Comparison of ENCODE assay signal across 9 mouse cellular contexts in the genomic region with DNA sequence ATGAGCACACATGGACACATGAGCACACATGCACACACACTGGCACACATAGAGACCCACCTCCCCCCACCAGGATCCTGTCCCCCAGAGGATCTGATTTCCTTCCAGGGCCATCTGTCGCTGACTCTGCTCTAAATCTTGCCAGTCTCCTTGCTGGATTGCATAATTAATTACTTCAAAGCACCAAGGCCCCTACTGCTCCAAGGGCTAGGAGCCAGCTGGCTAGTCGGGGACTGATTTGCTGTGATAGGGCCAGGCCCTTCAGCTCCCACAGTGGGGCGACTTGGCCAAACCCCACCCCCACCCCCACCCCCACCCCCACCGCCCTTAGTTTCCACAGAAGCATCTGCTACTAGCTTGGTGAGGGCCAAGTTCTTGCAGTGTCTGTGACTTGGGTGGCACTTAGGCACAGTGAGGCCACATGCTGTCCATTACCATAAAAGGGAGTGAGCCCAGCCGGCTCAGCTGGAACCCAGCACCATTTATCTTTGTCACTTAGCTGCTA. TPM values are rescaled to one million over a fixed set of nuclear protein-coding genes. Genes with fewer than 3 reads are reported as not detected.
DNase-seq lines count a peak whose midpoint lies in the region; ATAC-seq lines count a peak whose summit lies in the region.
"Had no signal": no experiment of that assay in that cellular context is flagged by ENCODE, and none has a peak within 500 bp of the region (broad histone marks: within the 10 kb centered on the region; RNA-seq: fewer than 3 reads in every experiment).

No protein-coding gene starts in this region.

- H3K4me3 ChIP-seq in hindbrain, embryonic 14.5 days (replicated peaks; ENCODE audit: low read length), result no peak overlapping the region
- no peak overlapping the region for H3K4me3 ChIP-seq in midbrain, embryonic 13.5 days (replicated peaks)

- no peak overlapping the region for H3K9ac ChIP-seq in hindbrain, embryonic 14.5 days
- H3K9ac ChIP-seq in midbrain, embryonic 13.5 days (replicated peaks), result no peak overlapping the region

- H3K4me2 ChIP-seq in hindbrain, embryonic 14.5 days (replicated peaks), result no peak overlapping the region
- H3K4me2 ChIP-seq in midbrain, embryonic 13.5 days (replicated peaks), result no peak overlapping the region

- DNase-seq in ovary, adult 18-20 months (ENCODE audit: low spot score), result peak; percentile 50
- DNase-seq in ovary, postnatal 10 days (ENCODE audit: low spot score), result no peak
- DNase-seq in frontal cortex, adult 2 months (ENCODE audit: extremely low spot score in 1 of 2, low spot score in 1 of 2), result peak; percentile 71 to 77
- DNase-seq in hindbrain, embryonic 14.5 days (ENCODE audit: low spot score), result peak; percentile 74
- peak; percentile 54 to 68 for DNase-seq in left cerebral cortex, adult 9 months (ENCODE audit: low spot score in 2 of 2)
- peak; percentile 5 for DNase-seq in yolk sac, embryonic 10.5 days (ENCODE audit: low spot score)
- DNase-seq in urinary bladder, postnatal 4 days (ENCODE audit: low spot score in 2 of 2), result no peak

- peaks cover 16% of the 10 kb centered on the region; the same call in 1 of the 2 replicates for H3K4me1 ChIP-seq in hindbrain, embryonic 14.5 days (replicated peaks; ENCODE audit: control insufficient read depth, insufficient read depth, low read length)
- peaks cover 26% of the 10 kb centered on the region for H3K4me1 ChIP-seq in midbrain, embryonic 13.5 days (replicated peaks)

- no peaks in the 10 kb centered on the region for H3K27me3 ChIP-seq in hindbrain, embryonic 14.5 days (ENCODE audit: control insufficient read depth, insufficient read depth, low read length)
- no peaks in the 10 kb centered on the region for H3K27me3 ChIP-seq in midbrain, embryonic 13.5 days

- H3K9me3 ChIP-seq in hindbrain, embryonic 14.5 days (ENCODE audit: control insufficient read depth, low read length), result no peaks in the 10 kb centered on the region
- no peaks in the 10 kb centered on the region for H3K9me3 ChIP-seq in midbrain, embryonic 13.5 days

- H3K36me3 ChIP-seq in hindbrain, embryonic 14.5 days (replicated peaks; ENCODE audit: control insufficient read depth, insufficient read depth), result no peaks in the 10 kb centered on the region
- H3K36me3 ChIP-seq in midbrain, embryonic 13.5 days, result no peaks in the 10 kb centered on the region

- 4% methylated on average over 5 of the region's 5 CpGs for WGBS in hindbrain, embryonic 14.5 days
- 2% methylated on average over 5 of the region's 5 CpGs for WGBS in midbrain, embryonic 13.5 days

- peak; percentile 92 for ATAC-seq in hindbrain, embryonic 14.5 days (ENCODE audit: low FRiP score)
- peak; percentile 93 for ATAC-seq in midbrain, embryonic 13.5 days

- H3K27ac ChIP-seq in hindbrain, embryonic 14.5 days, result peak overlapping the region; percentile 51; the same call in 1 of the 2 replicates
- H3K27ac ChIP-seq in midbrain, embryonic 13.5 days, result peak overlapping the region; percentile 77

RNA-seq across cellular contexts. Expression of gene Grk3, which starts 26.0 kb away (rescaled TPM):
- 55.7 and 62.3 TPM in 2 replicates for polyA plus RNA-seq in frontal cortex, adult 2 months (2012; rRNA removed)
- polyA plus RNA-seq in hindbrain, embryonic 14.5 days (2014; fragmentation: Nextera tagmentation; extraction: Ambion mirVana), result 18.5 and 21.2 TPM in 2 replicates
- 15.1 and 16.5 TPM in 2 replicates for polyA plus RNA-seq in midbrain, embryonic 13.5 days (2015; fragmentation: Nextera tagmentation; extraction: Ambion mirVana)

RNA-seq across cellular contexts. Expression of gene Crybb2, which starts 28.3 kb away (rescaled TPM):
- polyA plus RNA-seq in frontal cortex, adult 2 months (2012; rRNA removed), result not detected in 2 replicates
- not detected in 2 replicates for polyA plus RNA-seq in hindbrain, embryonic 14.5 days (2014; fragmentation: Nextera tagmentation; extraction: Ambion mirVana)
- polyA plus RNA-seq in midbrain, embryonic 13.5 days (2015; fragmentation: Nextera tagmentation; extraction: Ambion mirVana), result not detected in 2 replicates
- polyA plus RNA-seq: cortical plate, adult 2 months had no signal

RNA-seq across cellular contexts. Expression of gene Crybb3, which starts 39.8 kb away (rescaled TPM):
- polyA plus RNA-seq in frontal cortex, adult 2 months (2012; rRNA removed), result 3.2 and 6.0 TPM in 2 replicates
- 0.57 and 0.99 TPM in 2 replicates for polyA plus RNA-seq in hindbrain, embryonic 14.5 days (2014; fragmentation: Nextera tagmentation; extraction: Ambion mirVana)
- polyA plus RNA-seq in midbrain, embryonic 13.5 days (2015; fragmentation: Nextera tagmentation; extraction: Ambion mirVana), result 0.27 and 0.42 TPM in 2 replicates

Comparison
In these comparisons a context has a peak if more than half of its experiments do, and no peak if none do; other contexts are left out.
1. DNase-seq: peak in ovary, adult 18-20 months (single experiment), frontal cortex, adult 2 months (2 of 2), hindbrain, embryonic 14.5 days (single experiment), left cerebral cortex, adult 9 months (2 of 2) and yolk sac, embryonic 10.5 days (single experiment); none in ovary, postnatal 10 days (single experiment) and urinary bladder, postnatal 4 days (0 of 2).